Mouse (Mus musculus): ENCODE measurements at regions not wholly inside any gene's neighbourhood (a gene's known extent, or its start where the extent isn't known, plus 50 kb on each side); places are given as distances from the start of the nearest gene placed in this dataset.
A peak's percentile ranks its signal among the peaks of the same experiment; 100 is the strongest.

- Histone ChIP-seq H3K79me3 (ENCODE audit: low read depth) (no peaks in the 10 kb centered on the region), H3ac (ENCODE audit: control insufficient read depth, insufficient read length, low read depth) (no peak overlapping the region), H3K36me3 (ENCODE audit: control insufficient read depth, insufficient read depth) (no peaks in the 10 kb centered on the region), H3K27me3 (ENCODE audit: control insufficient read depth, insufficient read depth, insufficient read length) (no peaks in the 10 kb centered on the region), H3K4me3 (ENCODE audit: insufficient read depth, poor library complexity, severe bottlenecking) (no peak overlapping the region), H3K79me2 (ENCODE audit: control insufficient read depth, insufficient read depth) (no peaks in the 10 kb centered on the region)
- TF ChIP-seq CEBPB (IDR thresholded peaks at IDR 0.05; ENCODE audit: low read depth) (no peak), CTCF (IDR thresholded peaks at IDR 0.05; ENCODE audit: control insufficient read depth, insufficient read depth, insufficient read length) (no peak), MAX (IDR thresholded peaks at IDR 0.05) (no peak), USF1 (IDR thresholded peaks at IDR 0.05; ENCODE audit: low read depth) (no peak), MYOD1 (IDR thresholded peaks at IDR 0.05; ENCODE audit: control insufficient read depth, insufficient read length, low read depth) (no peak), MYOG (IDR thresholded peaks at IDR 0.05; ENCODE audit: control insufficient read depth, extremely low read depth, insufficient read length) (no peak), FOSL1 (IDR thresholded peaks at IDR 0.05; ENCODE audit: insufficient read depth, low read length, poor library complexity, severe bottlenecking) (no peak)
Measured at GRCm38 (mm10) chr1:51678290-51678928, 200.2 kb upstream of the Nabp1 start.

DNA sequence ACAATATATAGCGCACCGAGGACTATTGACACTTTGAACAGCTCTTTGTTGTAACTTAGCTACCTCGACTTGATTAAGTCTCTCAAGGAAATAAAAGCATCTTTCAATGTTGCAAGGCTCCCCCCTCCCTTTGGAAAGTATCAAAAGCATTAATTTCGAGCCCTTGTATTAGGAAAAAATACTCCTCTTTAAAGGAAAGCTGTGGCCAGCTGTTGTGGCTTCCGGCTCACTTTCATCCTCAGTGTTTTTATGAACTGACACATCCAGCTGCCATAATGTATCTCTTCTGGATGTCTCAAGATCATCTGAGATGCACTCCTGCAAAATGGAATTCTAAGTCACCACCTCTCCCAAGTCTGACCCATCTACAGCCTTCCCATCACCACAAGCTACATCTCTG, 199.6 kb upstream of the Nabp1 start:
- H3K79me3 ChIP-seq (ENCODE audit: low read depth), result no peaks in the 10 kb centered on the region
- no peak overlapping the region for H3ac ChIP-seq (ENCODE audit: control insufficient read depth, insufficient read length, low read depth)
- H3K36me3 ChIP-seq (ENCODE audit: control insufficient read depth, insufficient read depth), result no peaks in the 10 kb centered on the region
- H3K27me3 ChIP-seq (ENCODE audit: control insufficient read depth, insufficient read depth, insufficient read length), result no peaks in the 10 kb centered on the region
- TF ChIP-seq CTCF (IDR thresholded peaks at IDR 0.05; ENCODE audit: control insufficient read depth, insufficient read depth, insufficient read length) (no peak), MYOG (IDR thresholded peaks at IDR 0.05; ENCODE audit: control insufficient read depth, extremely low read depth, insufficient read length) (no peak), USF1 (IDR thresholded peaks at IDR 0.05; ENCODE audit: low read depth) (no peak), CEBPB (IDR thresholded peaks at IDR 0.05; ENCODE audit: low read depth) (no peak), FOSL1 (IDR thresholded peaks at IDR 0.05; ENCODE audit: insufficient read depth, low read length, poor library complexity, severe bottlenecking) (no peak), MAX (IDR thresholded peaks at IDR 0.05) (no peak), MYOD1 (IDR thresholded peaks at IDR 0.05; ENCODE audit: control insufficient read depth, insufficient read length, low read depth) (no peak)
- H3K4me3 ChIP-seq (ENCODE audit: insufficient read depth, poor library complexity, severe bottlenecking), result no peak overlapping the region
- no peaks in the 10 kb centered on the region for H3K79me2 ChIP-seq (ENCODE audit: control insufficient read depth, insufficient read depth)

- no peak overlapping the region for H3ac ChIP-seq (ENCODE audit: control insufficient read depth, insufficient read length, low read depth)
- no peak for TF ChIP-seq MAX (IDR thresholded peaks at IDR 0.05)
- no peak overlapping the region for H3K4me3 ChIP-seq (ENCODE audit: insufficient read depth, poor library complexity, severe bottlenecking)
- H3K79me3 ChIP-seq (ENCODE audit: low read depth), result no peaks in the 10 kb centered on the region
- H3K36me3 ChIP-seq (ENCODE audit: control insufficient read depth, insufficient read depth), result no peaks in the 10 kb centered on the region
- H3K27me3 ChIP-seq (ENCODE audit: control insufficient read depth, insufficient read depth, insufficient read length), result no peaks in the 10 kb centered on the region
- H3K79me2 ChIP-seq (ENCODE audit: control insufficient read depth, insufficient read depth), result no peaks in the 10 kb centered on the region
Measured at GRCm38 (mm10) chr1:51671691-51672090, 193.5 kb upstream of the Nabp1 start.

- Histone ChIP-seq H3K4me3 (ENCODE audit: insufficient read depth, poor library complexity, severe bottlenecking) (no peak overlapping the region), H3K79me2 (ENCODE audit: control insufficient read depth, insufficient read depth) (no peaks in the 10 kb centered on the region), H3K27me3 (ENCODE audit: control insufficient read depth, insufficient read depth, insufficient read length) (no peaks in the 10 kb centered on the region), H3K79me3 (ENCODE audit: low read depth) (no peaks in the 10 kb centered on the region), H3ac (ENCODE audit: control insufficient read depth, insufficient read length, low read depth) (no peak overlapping the region), H3K36me3 (ENCODE audit: control insufficient read depth, insufficient read depth) (no peaks in the 10 kb centered on the region)
- TF ChIP-seq CEBPB (IDR thresholded peaks at IDR 0.05; ENCODE audit: low read depth) (no peak), MYOD1 (IDR thresholded peaks at IDR 0.05; ENCODE audit: control insufficient read depth, insufficient read length, low read depth) (no peak), MAX (IDR thresholded peaks at IDR 0.05) (no peak), CTCF (IDR thresholded peaks at IDR 0.05; ENCODE audit: control insufficient read depth, insufficient read depth, insufficient read length) (peak; percentile 25)
Measured at GRCm38 (mm10) chr1:51671287-51671686, 193.1 kb upstream of the Nabp1 start.

GRCm38 (mm10) chr1:51670009-51670408, 191.8 kb upstream of the Nabp1 start:
- Histone ChIP-seq H3ac (ENCODE audit: control insufficient read depth, insufficient read length, low read depth) (no peak overlapping the region), H3K27me3 (ENCODE audit: control insufficient read depth, insufficient read depth, insufficient read length) (no peaks in the 10 kb centered on the region), H3K79me2 (ENCODE audit: control insufficient read depth, insufficient read depth) (no peaks in the 10 kb centered on the region), H3K79me3 (ENCODE audit: low read depth) (no peaks in the 10 kb centered on the region), H3K4me3 (ENCODE audit: insufficient read depth, poor library complexity, severe bottlenecking) (no peak overlapping the region), H3K36me3 (ENCODE audit: control insufficient read depth, insufficient read depth) (no peaks in the 10 kb centered on the region)
- TF ChIP-seq FOSL1 (IDR thresholded peaks at IDR 0.05; ENCODE audit: insufficient read depth, low read length, poor library complexity, severe bottlenecking) (no peak), CEBPB (IDR thresholded peaks at IDR 0.05; ENCODE audit: low read depth) (no peak), MYOG (IDR thresholded peaks at IDR 0.05; ENCODE audit: control insufficient read depth, extremely low read depth, insufficient read length) (no peak), MAX (IDR thresholded peaks at IDR 0.05) (no peak), CTCF (IDR thresholded peaks at IDR 0.05; ENCODE audit: control insufficient read depth, insufficient read depth, insufficient read length) (no peak), USF1 (IDR thresholded peaks at IDR 0.05; ENCODE audit: low read depth) (no peak), MYOD1 (IDR thresholded peaks at IDR 0.05; ENCODE audit: control insufficient read depth, insufficient read length, low read depth) (no peak)

DNA sequence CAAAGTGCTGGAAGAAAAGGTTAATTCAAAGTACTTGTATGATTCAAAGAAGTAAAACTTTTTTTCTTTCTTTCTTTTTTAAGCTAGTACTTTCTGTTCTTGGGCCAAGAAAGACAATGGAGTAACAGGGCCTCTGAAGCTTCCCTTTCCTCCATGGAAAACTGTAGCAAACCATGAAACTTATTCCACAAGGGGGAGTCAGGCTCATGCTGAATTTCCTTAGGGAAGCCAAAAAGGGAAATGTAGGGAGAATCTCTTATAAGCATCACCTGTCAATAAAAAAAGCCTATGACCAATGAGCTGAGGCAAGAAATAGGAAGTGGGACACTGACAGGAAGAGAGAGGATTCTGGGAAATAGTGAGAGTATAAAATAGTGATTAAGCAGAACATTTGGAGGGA, 190.7 kb upstream of the Nabp1 start:
- Histone ChIP-seq H3K79me2 (ENCODE audit: control insufficient read depth, insufficient read depth) (no peaks in the 10 kb centered on the region), H3K4me3 (ENCODE audit: insufficient read depth, poor library complexity, severe bottlenecking) (no peak overlapping the region), H3K36me3 (ENCODE audit: control insufficient read depth, insufficient read depth) (no peaks in the 10 kb centered on the region), H3ac (ENCODE audit: control insufficient read depth, insufficient read length, low read depth) (no peak overlapping the region), H3K79me3 (ENCODE audit: low read depth) (no peaks in the 10 kb centered on the region), H3K27me3 (ENCODE audit: control insufficient read depth, insufficient read depth, insufficient read length) (no peaks in the 10 kb centered on the region)
- TF ChIP-seq MYOG (IDR thresholded peaks at IDR 0.05; ENCODE audit: control insufficient read depth, extremely low read depth, insufficient read length) (no peak), USF1 (IDR thresholded peaks at IDR 0.05; ENCODE audit: low read depth) (no peak), CEBPB (IDR thresholded peaks at IDR 0.05; ENCODE audit: low read depth) (no peak), MAX (IDR thresholded peaks at IDR 0.05) (no peak), FOSL1 (IDR thresholded peaks at IDR 0.05; ENCODE audit: insufficient read depth, low read length, poor library complexity, severe bottlenecking) (no peak), MYOD1 (IDR thresholded peaks at IDR 0.05; ENCODE audit: control insufficient read depth, insufficient read length, low read depth) (no peak), CTCF (IDR thresholded peaks at IDR 0.05; ENCODE audit: control insufficient read depth, insufficient read depth, insufficient read length) (no peak)
